Mouse (Mus musculus): Measurements from ENCODE around the gene Rab3b. TPM values are rescaled to one million over a fixed set of nuclear protein-coding genes. Genes with fewer than 3 reads are reported as not detected.

The Rab3b gene
- polyA plus RNA-seq, 1 experiment from 2014 or later, result 33.7 TPM

DNA sequence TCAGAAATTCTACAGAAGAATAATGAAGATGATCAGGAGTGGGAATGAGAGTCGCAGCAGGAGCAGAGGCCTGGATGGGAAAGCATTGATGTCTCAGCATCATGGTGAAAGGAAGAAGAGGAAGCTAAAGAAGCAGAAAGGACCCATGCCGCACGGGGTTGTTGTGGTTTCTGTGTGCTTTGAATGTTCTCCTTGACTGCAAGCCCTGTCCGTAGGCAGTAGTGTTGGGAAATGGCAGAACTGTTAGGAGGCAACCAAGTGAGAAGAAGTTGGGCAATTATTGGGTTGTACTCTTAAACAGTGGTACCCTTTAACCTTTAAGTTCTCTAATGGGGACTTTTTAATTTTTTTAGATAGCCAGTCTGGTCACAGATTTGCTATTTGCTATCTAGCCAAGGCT is 56.0 kb downstream of the Rab3b start:
- Histone ChIP-seq H3K27ac (no peak overlapping the region), H3K4me3 (replicated peaks) (no peak overlapping the region), H3K9ac (no peak overlapping the region), H3K4me1 (peaks cover 7% of the 10 kb centered on the region; the same call in 1 of the 2 replicates), H3K9me3 (no peaks in the 10 kb centered on the region), H3K4me2 (no peak overlapping the region), H3K27me3 (no peaks in the 10 kb centered on the region), H3K36me3 (replicated peaks) (no peaks in the 10 kb centered on the region)
- WGBS, result 91% methylated on average over 4 of the region's 4 CpGs
- ATAC-seq (ENCODE audit: low FRiP score), result no peak

- H3K4me1 ChIP-seq, result peaks cover 26% of the 10 kb centered on the region
- H3K9me3 ChIP-seq, result no peaks in the 10 kb centered on the region
- peak; percentile 70; the same call in 1 of the 2 replicates for ATAC-seq (ENCODE audit: low FRiP score)
- H3K9ac ChIP-seq, result no peak overlapping the region
- H3K4me3 ChIP-seq (replicated peaks), result no peak overlapping the region
- H3K36me3 ChIP-seq (replicated peaks), result no peaks in the 10 kb centered on the region
- peak overlapping the region; percentile 75 for H3K27ac ChIP-seq
- H3K4me2 ChIP-seq, result no peak overlapping the region
- 62% methylated on average over 12 of the region's 12 CpGs for WGBS
- H3K27me3 ChIP-seq, result no peaks in the 10 kb centered on the region
Observed at GRCm38 (mm10) chr4:108937848-108938771, 59.2 kb downstream of the Rab3b start.

DNA sequence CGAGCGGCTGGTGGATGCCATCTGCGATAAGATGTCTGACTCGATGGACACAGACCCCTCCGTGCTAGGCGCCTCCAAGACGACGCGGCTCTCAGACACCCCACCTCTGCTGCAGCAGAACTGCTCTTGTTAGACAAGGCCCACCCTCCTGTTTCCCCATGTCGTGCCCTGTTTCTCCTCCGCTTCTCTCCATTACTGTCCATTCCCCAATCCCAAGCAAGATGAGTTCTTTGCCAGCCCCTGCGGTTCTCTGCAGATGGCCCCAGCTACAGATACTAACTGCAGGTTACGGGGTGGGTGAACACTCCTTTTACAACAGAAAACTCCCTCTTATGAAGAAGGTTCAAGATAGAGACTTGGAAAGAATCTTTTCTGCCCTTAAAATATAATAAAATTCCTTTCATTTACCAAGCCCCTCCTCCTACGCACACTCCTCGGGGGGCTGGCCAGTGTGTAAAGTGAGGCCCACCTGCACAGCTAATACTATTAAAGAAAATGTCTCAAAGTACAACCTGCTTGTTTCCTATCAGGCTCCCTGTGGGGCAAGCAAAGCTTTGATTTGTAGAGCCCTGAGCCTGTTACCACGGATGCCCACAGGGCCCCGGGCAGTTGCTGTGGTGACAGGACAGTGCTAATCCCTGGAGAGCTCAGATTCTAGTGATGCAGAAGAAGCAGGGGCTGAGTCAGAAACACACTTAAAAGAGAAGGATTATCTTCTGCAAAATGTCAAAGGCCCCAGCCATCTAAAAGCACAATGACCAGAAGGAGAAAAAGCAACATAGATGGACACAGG is 62.0 kb downstream of the Rab3b start:
- H3K9me3 ChIP-seq, result no peaks in the 10 kb centered on the region
- H3K4me3 ChIP-seq (replicated peaks), result no peak overlapping the region
- H3K9ac ChIP-seq, result no peak overlapping the region
- ATAC-seq (ENCODE audit: low FRiP score), result peak; percentile 33; the same call in 1 of the 2 replicates
- WGBS, result 61% methylated on average over 17 of the region's 17 CpGs
- H3K4me1 ChIP-seq, result peaks cover 26% of the 10 kb centered on the region
- H3K36me3 ChIP-seq (replicated peaks), result no peaks in the 10 kb centered on the region
- no peak overlapping the region for H3K4me2 ChIP-seq
- H3K27me3 ChIP-seq, result no peaks in the 10 kb centered on the region
- no peak overlapping the region for H3K27ac ChIP-seq

GRCm38 (mm10) chr4:108942171-108942570 is 63.3 kb downstream of the Rab3b start:
- Histone ChIP-seq H3K4me2 (no peak overlapping the region), H3K9ac (no peak overlapping the region), H3K27ac (no peak overlapping the region), H3K9me3 (no peaks in the 10 kb centered on the region), H3K27me3 (no peaks in the 10 kb centered on the region), H3K4me1 (peaks cover 26% of the 10 kb centered on the region), H3K4me3 (replicated peaks) (no peak overlapping the region), H3K36me3 (replicated peaks) (no peaks in the 10 kb centered on the region)
- WGBS, result 88% methylated on average over 4 of the region's 4 CpGs
- ATAC-seq (ENCODE audit: low FRiP score), result no peak

GRCm38 (mm10) chr4:108942986-108943720 is 64.3 kb downstream of the Rab3b start:
- Histone ChIP-seq H3K36me3 (replicated peaks) (no peaks in the 10 kb centered on the region), H3K4me1 (peaks cover 24% of the 10 kb centered on the region), H3K27ac (no peak overlapping the region), H3K27me3 (no peaks in the 10 kb centered on the region), H3K4me2 (no peak overlapping the region), H3K9me3 (no peaks in the 10 kb centered on the region), H3K9ac (no peak overlapping the region), H3K4me3 (replicated peaks) (no peak overlapping the region)
- ATAC-seq (ENCODE audit: low FRiP score), result no peak
- 79% methylated on average over 11 of the region's 11 CpGs for WGBS

DNA sequence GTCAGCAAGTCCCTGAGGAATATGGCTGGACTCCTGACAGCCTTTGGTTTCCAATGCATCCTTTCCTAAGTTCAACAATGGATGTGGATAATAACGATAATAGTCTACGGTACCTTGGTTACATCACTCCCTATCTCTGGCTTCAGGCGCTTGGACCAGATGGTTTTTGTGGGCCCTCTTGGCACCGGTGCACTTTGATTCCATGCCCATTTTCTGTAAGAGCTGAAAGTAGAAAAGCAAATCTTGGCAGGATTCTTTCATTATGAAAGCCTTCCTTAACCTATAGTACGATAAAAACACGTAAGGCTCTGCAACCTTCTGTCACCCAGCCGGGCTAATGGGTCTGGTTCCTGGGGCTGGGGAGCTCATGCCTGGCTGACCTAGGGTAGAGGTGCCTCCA is 70.3 kb downstream of the Rab3b start:
- no peaks in the 10 kb centered on the region for H3K4me1 ChIP-seq
- no peak overlapping the region for H3K9ac ChIP-seq
- no peaks in the 10 kb centered on the region for H3K9me3 ChIP-seq
- WGBS, result 92% methylated on average over 7 of the region's 7 CpGs
- no peak overlapping the region for H3K27ac ChIP-seq
- H3K36me3 ChIP-seq (replicated peaks), result no peaks in the 10 kb centered on the region
- no peaks in the 10 kb centered on the region for H3K27me3 ChIP-seq
- no peak for ATAC-seq (ENCODE audit: low FRiP score)
- H3K4me2 ChIP-seq, result no peak overlapping the region
- no peak overlapping the region for H3K4me3 ChIP-seq (replicated peaks)

DNA sequence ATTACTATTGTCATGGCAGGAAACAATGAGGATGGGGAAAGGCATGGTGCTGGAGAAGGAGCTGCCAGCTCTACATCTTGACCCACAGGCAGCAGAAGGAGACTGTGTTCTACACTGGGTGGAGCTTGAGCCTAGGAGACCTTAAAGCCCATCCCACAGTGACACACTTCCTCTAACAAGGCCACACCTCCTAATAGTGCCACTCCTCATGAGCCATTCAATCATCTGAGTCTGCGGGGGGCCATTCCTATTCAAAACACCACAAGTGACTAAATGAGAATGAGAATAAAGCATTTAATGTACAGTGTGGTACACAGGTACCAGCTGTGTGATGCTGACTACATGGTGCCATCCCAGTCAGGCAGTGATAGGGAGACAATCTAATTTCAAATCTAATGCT is 71.3 kb downstream of the Rab3b start:
- 90% methylated on average over 1 of the region's 1 CpGs for WGBS

DNA sequence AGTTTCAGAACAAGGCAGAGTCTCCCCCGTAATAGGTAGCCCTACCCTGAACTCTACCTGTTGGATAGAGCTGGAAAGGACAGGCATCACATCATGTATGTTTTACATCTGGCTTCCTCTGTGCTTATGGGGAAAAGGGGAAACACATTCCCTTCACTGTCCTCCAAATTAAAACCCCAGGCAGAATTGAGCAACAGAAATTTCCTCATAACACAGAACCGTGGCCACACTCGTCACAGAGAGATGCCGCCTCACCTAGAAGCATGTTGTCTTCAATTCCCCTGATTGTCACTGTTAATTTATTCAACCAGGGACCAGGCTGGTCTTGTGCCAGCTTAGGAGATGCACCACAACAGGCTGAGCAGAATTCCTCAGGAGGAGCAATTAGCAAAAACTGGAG is 72.8 kb downstream of the Rab3b start:
- Histone ChIP-seq H3K27me3 (no peaks in the 10 kb centered on the region), H3K4me2 (no peak overlapping the region), H3K9ac (no peak overlapping the region), H3K36me3 (replicated peaks) (no peaks in the 10 kb centered on the region), H3K4me1 (no peaks in the 10 kb centered on the region), H3K4me3 (replicated peaks) (no peak overlapping the region), H3K27ac (no peak overlapping the region), H3K9me3 (no peaks in the 10 kb centered on the region)
- no peak for ATAC-seq (ENCODE audit: low FRiP score)
- 85% methylated on average over 4 of the region's 4 CpGs for WGBS

More for the DNA sequence above, 71.3 kb downstream of the Rab3b start:
- Histone ChIP-seq H3K27me3 (no peaks in the 10 kb centered on the region), H3K9ac (no peak overlapping the region), H3K4me2 (no peak overlapping the region), H3K9me3 (no peaks in the 10 kb centered on the region), H3K27ac (no peak overlapping the region), H3K36me3 (replicated peaks) (no peaks in the 10 kb centered on the region), H3K4me1 (no peaks in the 10 kb centered on the region), H3K4me3 (replicated peaks) (no peak overlapping the region)
- ATAC-seq (ENCODE audit: low FRiP score), result no peak

DNA sequence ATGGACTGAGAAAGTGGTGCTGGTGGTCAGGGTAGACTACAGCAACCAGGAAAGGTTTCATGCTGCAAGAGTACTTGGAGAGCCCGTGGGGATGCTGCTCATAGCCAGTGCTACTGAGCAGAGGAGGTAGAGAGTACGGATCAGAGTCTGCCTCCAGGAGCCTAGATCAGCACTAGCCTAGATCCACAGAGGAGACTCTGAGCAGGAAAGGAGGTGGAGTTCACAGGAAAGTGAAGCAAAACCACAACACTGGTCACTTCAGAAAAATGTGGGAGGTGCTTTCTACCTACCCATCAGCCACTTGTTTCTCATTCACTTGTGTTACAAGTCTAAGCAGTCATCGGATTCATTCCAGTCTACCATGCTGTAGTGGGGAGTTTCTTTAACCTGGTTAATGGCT is 80.8 kb downstream of the Rab3b start:
- H3K36me3 ChIP-seq (replicated peaks), result no peaks in the 10 kb centered on the region
- H3K4me1 ChIP-seq, result no peaks in the 10 kb centered on the region
- H3K4me3 ChIP-seq (replicated peaks), result no peak overlapping the region
- ATAC-seq (ENCODE audit: low FRiP score), result no peak
- no peak overlapping the region for H3K4me2 ChIP-seq
- H3K9me3 ChIP-seq, result no peaks in the 10 kb centered on the region
- H3K27ac ChIP-seq, result no peak overlapping the region
- no peaks in the 10 kb centered on the region for H3K27me3 ChIP-seq
- H3K9ac ChIP-seq, result no peak overlapping the region
- WGBS, result 90% methylated on average over 3 of the region's 3 CpGs

DNA sequence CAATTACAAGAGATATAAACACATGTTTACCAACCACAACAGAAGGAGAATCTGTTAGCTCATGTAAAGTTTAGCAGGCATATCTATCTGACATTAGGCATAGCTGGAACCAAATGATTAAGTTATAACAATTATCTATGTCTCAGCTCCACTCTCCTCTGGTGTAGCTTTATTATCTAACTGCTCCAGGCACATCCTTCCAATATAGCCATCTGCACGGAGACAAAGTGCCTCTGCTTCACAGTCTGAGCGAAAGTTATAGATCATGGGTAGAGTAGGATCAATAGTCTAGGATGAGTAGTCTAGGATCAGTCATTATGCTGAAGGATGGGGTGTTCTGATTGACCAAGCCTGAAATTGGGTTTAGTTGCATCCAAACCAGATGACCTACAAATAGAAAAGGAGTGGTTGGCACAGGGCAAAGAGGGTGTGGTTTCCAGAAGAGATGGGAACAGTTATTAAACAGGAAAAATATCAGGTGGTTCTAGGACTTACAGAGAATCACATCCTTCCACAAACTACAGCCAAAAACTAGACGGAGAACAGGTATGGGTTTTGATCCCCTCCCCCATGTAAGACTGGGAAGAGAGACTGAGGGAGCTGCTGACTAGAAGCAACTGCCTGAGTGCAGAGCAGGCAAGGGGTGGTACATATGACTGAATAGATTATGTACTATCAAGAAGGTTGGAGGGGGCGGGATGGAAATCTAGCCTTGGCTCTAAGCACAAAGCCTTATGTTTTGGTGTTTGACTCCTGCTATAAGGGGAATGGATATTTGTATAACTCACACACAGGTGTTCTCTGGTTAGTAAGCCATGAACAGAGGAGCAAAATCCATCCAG is 82.0 kb downstream of the Rab3b start:
- WGBS, result 85% methylated on average over 4 of the region's 4 CpGs
- no peak overlapping the region for H3K4me2 ChIP-seq
- ATAC-seq (ENCODE audit: low FRiP score), result no peak
- H3K4me1 ChIP-seq, result no peaks in the 10 kb centered on the region
- H3K27me3 ChIP-seq, result no peaks in the 10 kb centered on the region
- H3K36me3 ChIP-seq (replicated peaks), result no peaks in the 10 kb centered on the region
- H3K9ac ChIP-seq, result no peak overlapping the region
- H3K9me3 ChIP-seq, result no peaks in the 10 kb centered on the region
- H3K4me3 ChIP-seq (replicated peaks), result no peak overlapping the region
- no peak overlapping the region for H3K27ac ChIP-seq

- Histone ChIP-seq H3K4me3 (replicated peaks) (no peak overlapping the region), H3K27ac (no peak overlapping the region), H3K36me3 (replicated peaks) (no peaks in the 10 kb centered on the region), H3K4me1 (no peaks in the 10 kb centered on the region), H3K27me3 (no peaks in the 10 kb centered on the region), H3K9me3 (no peaks in the 10 kb centered on the region), H3K9ac (no peak overlapping the region), H3K4me2 (no peak overlapping the region)
- no peak for ATAC-seq (ENCODE audit: low FRiP score)
- WGBS, result 85% methylated on average over 6 of the region's 6 CpGs
Observed at GRCm38 (mm10) chr4:108963017-108963416, 84.2 kb downstream of the Rab3b start.

All from forebrain, embryonic 12.5 days (tissue).